Mouse (Mus musculus) central nervous system, embryonic 11.5 days (tissue): ENCODE measurements around the gene Sri. TPM values are rescaled to one million over a fixed set of nuclear protein-coding genes. Genes with fewer than 3 reads are reported as not detected.

Experiments
- polyA plus RNA-seq: library from polyadenylated mRNA; depleted of rRNA; stranded (reverse); fragments of >200 nt; gene quantifications from 2 replicates; pipeline ENCODE4 v1.2.3, GENCODE M21; 2012; rRNA removed

The Sri gene
- 86.9 and 116 TPM in 2 replicates for polyA plus RNA-seq

GRCm38 (mm10) chr5:8045855-8046254 lies at the start of gene Sri:
TSS of gene Sri (plus strand) at chr5:8046078.

Other genes starting within 250 kb of the Sri start
- gene Steap4, start 85.6 kb upstream of the Sri start, polyA plus RNA-seq = 0.25 and 0.43 TPM in 2 replicates